Mouse (Mus musculus): ENCODE measurements around the gene Tnf. TPM values are rescaled to one million over a fixed set of nuclear protein-coding genes. Genes with fewer than 3 reads are reported as not detected.

Gene Tnf
- polyA plus RNA-seq, 1 experiment from 2014 or later, result 0.33 TPM

GRCm38 (mm10) chr17:35155451-35155850 is 46.4 kb downstream of the Tnf start:
- H3K4me3 ChIP-seq, result no peak overlapping the region
- no peaks in the 10 kb centered on the region for H3K9me3 ChIP-seq (replicated peaks)
- no peak overlapping the region for H3K27ac ChIP-seq
- H3K27me3 ChIP-seq (replicated peaks), result no peaks in the 10 kb centered on the region
- no peak overlapping the region for H3K4me2 ChIP-seq
- 94% methylated on average over 12 of the region's 12 CpGs for WGBS (ENCODE audit: insufficient replicate concordance)
- peaks cover 99% of the 10 kb centered on the region for H3K36me3 ChIP-seq
- no peak overlapping the region for H3K9ac ChIP-seq
- H3K4me1 ChIP-seq, result peaks cover 5% of the 10 kb centered on the region; the same call in 1 of the 2 replicates
- ATAC-seq, result no peak

GRCm38 (mm10) chr17:35154616-35155015 is 47.2 kb downstream of the Tnf start:
- Histone ChIP-seq H3K9me3 (replicated peaks) (no peaks in the 10 kb centered on the region), H3K36me3 (peaks cover 99% of the 10 kb centered on the region), H3K9ac (no peak overlapping the region), H3K27ac (no peak overlapping the region), H3K4me2 (no peak overlapping the region), H3K4me1 (peaks cover 5% of the 10 kb centered on the region; the same call in 1 of the 2 replicates), H3K27me3 (replicated peaks) (no peaks in the 10 kb centered on the region), H3K4me3 (no peak overlapping the region)
- WGBS (ENCODE audit: insufficient replicate concordance), result 90% methylated on average over 7 of the region's 7 CpGs
- no peak for ATAC-seq

- no peaks in the 10 kb centered on the region for H3K9me3 ChIP-seq (replicated peaks)
- no peak overlapping the region for H3K4me2 ChIP-seq
- no peak for ATAC-seq
- H3K36me3 ChIP-seq, result peaks cover 99% of the 10 kb centered on the region
- H3K4me1 ChIP-seq, result peaks cover 9% of the 10 kb centered on the region; the same call in 1 of the 2 replicates
- H3K27me3 ChIP-seq (replicated peaks), result no peaks in the 10 kb centered on the region
- H3K9ac ChIP-seq, result no peak overlapping the region
- H3K27ac ChIP-seq, result no peak overlapping the region
- WGBS (ENCODE audit: insufficient replicate concordance), result 86% methylated on average over 4 of the region's 4 CpGs
- no peak overlapping the region for H3K4me3 ChIP-seq
These were observed 47.9 kb downstream of the Tnf start for GRCm38 (mm10) chr17:35153931-35154330.

GRCm38 (mm10) chr17:35153077-35153476 is 48.7 kb downstream of the Tnf start:
- Histone ChIP-seq H3K27ac (no peak overlapping the region), H3K9ac (no peak overlapping the region), H3K9me3 (replicated peaks) (no peaks in the 10 kb centered on the region), H3K4me3 (no peak overlapping the region), H3K36me3 (peaks cover 99% of the 10 kb centered on the region), H3K4me1 (peaks cover 9% of the 10 kb centered on the region; the same call in 1 of the 2 replicates), H3K27me3 (replicated peaks) (no peaks in the 10 kb centered on the region), H3K4me2 (no peak overlapping the region)
- 93% methylated on average over 9 of the region's 9 CpGs for WGBS (ENCODE audit: insufficient replicate concordance)
- no peak for ATAC-seq

- no peak for ATAC-seq
- H3K4me3 ChIP-seq, result no peak overlapping the region
- no peaks in the 10 kb centered on the region for H3K9me3 ChIP-seq (replicated peaks)
- H3K4me1 ChIP-seq, result peaks cover 9% of the 10 kb centered on the region; the same call in 1 of the 2 replicates
- 90% methylated on average over 4 of the region's 4 CpGs for WGBS (ENCODE audit: insufficient replicate concordance)
- H3K27ac ChIP-seq, result no peak overlapping the region
- peaks cover 99% of the 10 kb centered on the region for H3K36me3 ChIP-seq
- no peak overlapping the region for H3K4me2 ChIP-seq
- no peak overlapping the region for H3K9ac ChIP-seq
- H3K27me3 ChIP-seq (replicated peaks), result no peaks in the 10 kb centered on the region
These were observed 49.7 kb downstream of the Tnf start for GRCm38 (mm10) chr17:35152121-35152520.

Small RNA genes lying within 50 kb of the gene (microRNA-seq; reads per million reads assigned to microRNA genes)
- not detected for gene Mir6973a
- not detected for gene Mir6974
- gene Mir6975, result 2.1 reads per million
- not detected for gene Mir8094

Other genes with a start within 250 kb of the Tnf start
- 0.11 and 0.21 TPM in 2 replicates for gene Hspa1b, start 242.8 kb downstream of the Tnf start, polyA plus RNA-seq (2016; fragmentation: Nextera tagmentation; extraction: Ambion mirVana)
- 0.73 TPM in 1 of 2 replicates, not detected in the other for gene Gm20481, start 232.1 kb downstream of the Tnf start, polyA plus RNA-seq (2016; fragmentation: Nextera tagmentation; extraction: Ambion mirVana)
- gene Hspa1a, start 229.9 kb downstream of the Tnf start, polyA plus RNA-seq (2016; fragmentation: Nextera tagmentation; extraction: Ambion mirVana), result 2.8 and 5.0 TPM in 2 replicates
- gene Hspa1l, start 229.3 kb downstream of the Tnf start, polyA plus RNA-seq (2016; fragmentation: Nextera tagmentation; extraction: Ambion mirVana), result 0.38 and 0.49 TPM in 2 replicates
- gene Lsm2, start 220.1 kb downstream of the Tnf start, polyA plus RNA-seq (2016; fragmentation: Nextera tagmentation; extraction: Ambion mirVana), result 202 and 215 TPM in 2 replicates
- gene Vars, start 201.0 kb downstream of the Tnf start, polyA plus RNA-seq (2016; fragmentation: Nextera tagmentation; extraction: Ambion mirVana), result 208 and 211 TPM in 2 replicates
- gene Vwa7, start 185.4 kb downstream of the Tnf start, polyA plus RNA-seq (2016; fragmentation: Nextera tagmentation; extraction: Ambion mirVana), result 0.10 and 0.15 TPM in 2 replicates
- gene Sapcd1, start 174.0 kb downstream of the Tnf start, polyA plus RNA-seq (2016; fragmentation: Nextera tagmentation; extraction: Ambion mirVana), result 2.8 and 3.4 TPM in 2 replicates
- gene Msh5, start 155.3 kb downstream of the Tnf start, polyA plus RNA-seq (2016; fragmentation: Nextera tagmentation; extraction: Ambion mirVana), result 4.0 and 4.8 TPM in 2 replicates
- 160 and 162 TPM in 2 replicates for gene Clic1, start 152.0 kb downstream of the Tnf start, polyA plus RNA-seq (2016; fragmentation: Nextera tagmentation; extraction: Ambion mirVana)
- 49.0 and 49.1 TPM in 2 replicates for gene Ddah2, start 143.0 kb downstream of the Tnf start, polyA plus RNA-seq (2016; fragmentation: Nextera tagmentation; extraction: Ambion mirVana)
- 0.41 and 0.44 TPM in 2 replicates for gene Ly6g6c, start 136.6 kb downstream of the Tnf start, polyA plus RNA-seq (2016; fragmentation: Nextera tagmentation; extraction: Ambion mirVana)
- 7.3 and 8.7 TPM in 2 replicates for gene Mpig6b, start 135.8 kb downstream of the Tnf start, polyA plus RNA-seq (2016; fragmentation: Nextera tagmentation; extraction: Ambion mirVana)
- gene Ly6g6e, start 125.1 kb downstream of the Tnf start, polyA plus RNA-seq (2016; fragmentation: Nextera tagmentation; extraction: Ambion mirVana), result 0.23 TPM in 1 of 2 replicates, not detected in the other
- 0.36 and 0.53 TPM in 2 replicates for gene Ly6g6d, start 123.9 kb downstream of the Tnf start, polyA plus RNA-seq (2016; fragmentation: Nextera tagmentation; extraction: Ambion mirVana)
- 10.2 and 10.5 TPM in 2 replicates for gene Ly6g6f, start 116.4 kb downstream of the Tnf start, polyA plus RNA-seq (2016; fragmentation: Nextera tagmentation; extraction: Ambion mirVana)
- gene Abhd16a, start 112.7 kb downstream of the Tnf start, polyA plus RNA-seq (2016; fragmentation: Nextera tagmentation; extraction: Ambion mirVana), result 60.2 and 61.1 TPM in 2 replicates
- gene Ly6g5c, start 93.7 kb downstream of the Tnf start, polyA plus RNA-seq (2016; fragmentation: Nextera tagmentation; extraction: Ambion mirVana), result not detected in 2 replicates
- gene Ly6g5b, start 86.6 kb downstream of the Tnf start, polyA plus RNA-seq (2016; fragmentation: Nextera tagmentation; extraction: Ambion mirVana), result 0.55 and 0.81 TPM in 2 replicates
- 16.5 and 19.6 TPM in 2 replicates for gene Gpank1, start 80.6 kb downstream of the Tnf start, polyA plus RNA-seq (2016; fragmentation: Nextera tagmentation; extraction: Ambion mirVana)
- gene Csnk2b, start 80.0 kb downstream of the Tnf start, polyA plus RNA-seq (2016; fragmentation: Nextera tagmentation; extraction: Ambion mirVana), result 187 and 192 TPM in 2 replicates
- gene D17H6S53E, start 75.6 kb downstream of the Tnf start, polyA plus RNA-seq (2016; fragmentation: Nextera tagmentation; extraction: Ambion mirVana), result 3.7 and 4.3 TPM in 2 replicates
- 482 and 508 TPM in 2 replicates for gene Apom, start 70.0 kb downstream of the Tnf start, polyA plus RNA-seq (2016; fragmentation: Nextera tagmentation; extraction: Ambion mirVana)
- 29.1 and 35.5 TPM in 2 replicates for gene Bag6, start 66.8 kb downstream of the Tnf start, polyA plus RNA-seq (2016; fragmentation: Nextera tagmentation; extraction: Ambion mirVana)
- gene Prrc2a, start 37.1 kb downstream of the Tnf start, polyA plus RNA-seq (2016; fragmentation: Nextera tagmentation; extraction: Ambion mirVana), result 83.0 and 86.8 TPM in 2 replicates
- gene Aif1, start 25.9 kb downstream of the Tnf start, polyA plus RNA-seq (2016; fragmentation: Nextera tagmentation; extraction: Ambion mirVana), result 10.5 and 11.6 TPM in 2 replicates
- 20.8 and 23.7 TPM in 2 replicates for gene Lst1, start 13.6 kb downstream of the Tnf start, polyA plus RNA-seq (2016; fragmentation: Nextera tagmentation; extraction: Ambion mirVana)
- gene Ltb, start 7.6 kb downstream of the Tnf start, polyA plus RNA-seq (2016; fragmentation: Nextera tagmentation; extraction: Ambion mirVana), result 1.2 and 1.3 TPM in 2 replicates
- 0.12 TPM in 1 of 2 replicates, not detected in the other for gene Lta, start 3.3 kb upstream of the Tnf start, polyA plus RNA-seq (2016; fragmentation: Nextera tagmentation; extraction: Ambion mirVana)
- 0.42 TPM in 1 of 2 replicates, not detected in the other for gene Gm16181, start 18.8 kb upstream of the Tnf start, polyA plus RNA-seq (2016; fragmentation: Nextera tagmentation; extraction: Ambion mirVana)
- gene Atp6v1g2, start 31.7 kb upstream of the Tnf start, polyA plus RNA-seq (2016; fragmentation: Nextera tagmentation; extraction: Ambion mirVana), result 1.3 and 1.8 TPM in 2 replicates
- gene Nfkbil1, start 33.8 kb upstream of the Tnf start, polyA plus RNA-seq (2016; fragmentation: Nextera tagmentation; extraction: Ambion mirVana), result 5.7 and 6.4 TPM in 2 replicates
- 258 and 267 TPM in 2 replicates for gene Ddx39b, start 39.7 kb upstream of the Tnf start, polyA plus RNA-seq (2016; fragmentation: Nextera tagmentation; extraction: Ambion mirVana)
- 66.8 and 72.5 TPM in 2 replicates for gene H2-D1, start 60.7 kb upstream of the Tnf start, polyA plus RNA-seq (2016; fragmentation: Nextera tagmentation; extraction: Ambion mirVana)
- 0.93 and 1.0 TPM in 2 replicates for gene H2-Q1, start 118.4 kb upstream of the Tnf start, polyA plus RNA-seq (2016; fragmentation: Nextera tagmentation; extraction: Ambion mirVana)
- 0.72 and 0.85 TPM in 2 replicates for gene H2-Q2, start 140.2 kb upstream of the Tnf start, polyA plus RNA-seq (2016; fragmentation: Nextera tagmentation; extraction: Ambion mirVana)
- gene H2-Q4, start 177.6 kb upstream of the Tnf start, polyA plus RNA-seq (2016; fragmentation: Nextera tagmentation; extraction: Ambion mirVana), result 1.9 and 2.3 TPM in 2 replicates
- gene H2-Q6, start 222.8 kb upstream of the Tnf start, polyA plus RNA-seq (2016; fragmentation: Nextera tagmentation; extraction: Ambion mirVana), result 10.1 and 10.9 TPM in 2 replicates
- gene H2-Q7, start 237.1 kb upstream of the Tnf start, polyA plus RNA-seq (2016; fragmentation: Nextera tagmentation; extraction: Ambion mirVana), result 23.4 and 24.6 TPM in 2 replicates

Measured in liver, embryonic 12.5 days (tissue).